Mouse (Mus musculus): ENCODE measurements around the gene Rpusd1. TPM values are rescaled to one million over a fixed set of nuclear protein-coding genes. Genes with fewer than 3 reads are reported as not detected.
"Not testable (repeated sequence)": the region's sequence is repeated elsewhere in the genome, so short reads cannot be mapped to it uniquely, and the experiment has no call there.

Gene Rpusd1
- total RNA-seq, 2 experiments from 2014 or later, result 5.4 to 6.6 TPM

DNA sequence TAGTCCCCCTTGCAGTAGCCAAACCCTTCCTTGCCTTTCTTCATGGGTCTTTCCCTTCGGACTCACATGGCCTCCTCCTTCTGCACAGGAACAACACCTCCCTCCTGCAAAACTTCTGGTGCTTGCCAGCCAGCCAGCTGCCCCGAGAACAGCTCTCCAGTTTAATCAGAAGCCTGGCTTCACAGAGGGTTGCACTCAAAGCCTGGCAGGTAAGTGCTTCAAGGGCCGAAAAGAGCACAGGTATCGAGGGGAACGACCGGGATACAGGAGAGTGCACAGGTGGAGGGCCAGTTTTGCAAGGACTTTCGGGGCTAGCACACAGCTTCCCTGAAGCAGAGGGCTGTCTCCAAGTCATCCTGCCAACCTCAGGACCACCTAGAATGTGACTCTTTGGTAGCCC, 11.4 kb downstream of the Rpusd1 start:
- no peak for DNase-seq

DNA sequence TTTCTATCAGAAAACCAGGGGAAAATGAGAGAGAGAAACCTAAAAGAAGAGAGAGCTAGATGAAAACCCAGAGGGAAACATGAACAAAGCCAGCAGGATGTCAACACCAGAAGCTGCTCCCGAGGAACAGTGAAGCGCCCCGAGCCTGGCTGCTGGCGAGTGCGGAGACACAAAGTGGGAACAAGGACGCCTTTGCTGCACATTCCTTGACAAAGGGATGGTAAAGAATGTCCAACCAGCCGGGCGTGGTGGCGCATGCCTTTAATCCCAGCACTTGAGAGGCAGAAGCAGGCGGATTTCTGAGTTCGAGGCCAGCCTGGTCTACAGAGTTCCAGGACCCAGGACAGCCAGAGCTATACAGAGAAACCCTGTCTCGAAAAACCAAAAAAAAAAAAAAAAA, 14.0 kb downstream of the Rpusd1 start:
- DNase-seq, result not testable (repeated sequence)

DNA sequence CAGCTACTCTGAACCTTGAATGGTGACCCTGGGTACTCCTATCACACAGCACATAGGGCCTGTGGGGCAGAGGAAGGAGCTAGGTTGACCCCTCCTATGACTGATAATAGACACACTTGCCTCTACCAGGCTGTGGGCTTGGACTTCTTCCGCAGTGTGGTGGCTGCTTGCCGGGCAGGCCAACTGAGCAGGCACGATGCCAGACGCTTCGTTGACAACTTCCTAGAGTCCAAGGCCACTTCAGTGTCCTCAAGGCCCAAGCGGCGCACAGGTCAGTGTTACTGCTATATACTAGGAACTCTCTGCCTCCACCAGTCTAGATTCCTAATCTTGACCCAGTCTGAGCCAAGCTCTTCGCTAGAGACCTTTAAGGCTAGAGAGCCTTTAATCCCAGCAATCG, 16.4 kb downstream of the Rpusd1 start:
- DNase-seq, result no peak

DNA sequence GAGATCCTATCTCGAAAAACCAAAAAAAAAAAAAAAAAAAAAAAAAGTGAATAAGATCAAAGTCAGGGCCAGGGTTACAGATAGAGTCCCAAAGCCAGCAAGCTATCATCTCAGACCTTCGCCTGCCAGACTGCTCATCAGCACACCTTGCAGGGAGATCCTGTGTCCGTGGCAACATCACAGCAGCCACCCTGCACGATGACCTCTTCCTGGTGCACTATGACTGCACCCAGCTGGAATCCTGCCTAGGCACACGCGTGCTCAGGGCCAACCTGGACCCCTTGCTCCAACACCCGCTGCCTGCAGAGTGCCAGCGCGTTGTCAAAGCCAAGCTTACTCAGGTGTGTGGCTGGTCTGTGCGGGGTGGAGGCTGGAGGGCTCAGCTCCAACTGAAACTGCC, 16.8 kb downstream of the Rpusd1 start:
- DNase-seq, result no peak

DNA sequence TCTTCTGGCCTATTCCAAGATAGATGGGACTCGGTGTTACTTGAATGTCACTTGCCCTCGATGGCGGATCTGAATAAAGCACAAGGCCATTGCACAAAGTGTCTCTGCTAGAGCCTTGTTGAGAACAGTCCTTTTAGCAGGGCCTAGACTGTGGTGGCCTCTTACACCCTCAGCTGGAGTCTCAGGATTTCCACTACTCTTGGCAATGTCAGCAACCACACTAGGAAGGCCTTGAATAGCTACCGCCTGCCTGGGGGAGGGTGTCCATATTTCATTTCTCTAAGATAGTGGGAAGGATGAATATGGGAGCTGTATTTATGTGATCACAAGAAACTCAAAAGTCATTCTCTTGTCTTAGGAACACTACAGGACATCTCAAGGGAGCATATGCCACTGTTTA, 20.8 kb downstream of the Rpusd1 start:
- DNase-seq, result no peak

DNA sequence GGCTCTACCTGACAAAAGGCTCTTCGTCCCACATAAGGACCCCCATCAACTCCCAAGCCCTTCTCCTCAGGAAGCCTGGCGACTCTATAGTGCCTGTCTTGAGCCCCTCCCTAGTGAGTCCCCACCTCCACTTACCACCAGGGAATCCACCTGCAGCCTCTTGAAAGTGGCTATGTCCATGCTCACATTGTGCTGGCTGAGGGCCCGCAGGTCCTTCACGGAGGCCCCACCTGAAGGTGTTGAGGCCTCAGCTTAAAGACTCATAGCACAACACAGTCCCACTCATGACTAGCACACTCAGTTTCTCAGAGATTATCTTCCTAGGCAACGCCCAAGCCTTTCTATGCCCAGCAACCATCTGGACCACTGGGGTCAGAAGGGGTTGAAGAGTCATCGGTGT, 21.8 kb downstream of the Rpusd1 start:
- DNase-seq, result no peak

DNA sequence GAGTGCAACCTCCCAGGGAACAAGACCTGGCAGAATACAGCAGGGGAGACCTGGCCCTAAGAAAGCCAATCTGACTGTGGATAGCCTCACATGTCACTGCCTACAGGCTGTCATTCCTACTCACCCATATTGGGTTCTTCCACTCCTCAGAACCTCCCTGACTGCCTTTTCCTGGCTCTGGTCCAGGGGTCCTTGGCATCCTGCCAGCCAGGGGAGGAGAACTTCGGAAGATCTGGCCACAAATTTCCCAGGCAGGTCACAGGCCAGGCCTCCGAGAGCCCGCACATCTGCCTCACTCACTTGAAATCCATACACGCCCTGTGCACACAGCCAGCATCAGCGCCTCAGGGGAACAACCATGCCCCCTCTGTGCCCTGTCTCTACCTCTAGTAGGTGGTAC, 24.0 kb downstream of the Rpusd1 start:
- peak; percentile 80 for DNase-seq

DNA sequence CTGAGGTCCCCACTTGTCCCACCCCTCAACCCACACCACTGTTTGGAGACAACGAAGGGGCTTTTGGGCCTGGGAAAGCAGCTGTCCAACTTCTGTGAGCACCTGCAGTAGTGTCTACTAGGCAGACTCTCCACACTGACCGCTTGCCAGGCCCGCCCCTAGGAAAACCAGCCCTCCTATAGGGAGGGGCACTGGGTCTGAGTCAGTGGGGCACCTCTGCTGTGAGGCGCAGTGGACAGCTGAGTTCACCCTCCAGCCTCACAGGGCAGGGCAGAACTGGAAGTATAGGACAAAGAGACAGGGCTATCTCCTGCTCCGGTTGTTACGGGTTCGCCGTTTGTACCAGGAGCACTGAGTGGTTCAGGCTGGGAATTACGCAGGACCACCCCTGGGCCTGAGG, 26.8 kb downstream of the Rpusd1 start, which contains the start of gene Msln:
Msln (minus strand) TSS at position 138 of the 400 bp plus-strand sequence.
- DNase-seq, result no peak

DNA sequence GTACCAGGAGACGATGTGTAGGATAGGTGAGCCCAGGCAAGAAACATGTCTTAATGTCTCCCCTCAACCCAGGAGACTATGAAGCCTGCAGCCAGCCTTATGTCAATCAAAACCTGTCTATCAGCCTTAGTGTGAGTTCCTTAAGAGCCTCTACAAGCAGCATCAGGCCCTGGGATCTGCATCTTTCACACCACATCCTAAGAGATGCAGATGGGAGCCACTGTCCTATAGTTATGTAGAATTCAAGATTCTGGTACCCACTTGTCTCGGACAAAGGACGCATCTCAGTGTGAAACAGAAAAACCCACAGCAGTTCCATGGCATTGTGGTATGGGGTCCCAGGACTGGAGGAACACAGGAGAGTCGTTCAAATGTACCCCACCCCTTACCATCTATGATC, 27.6 kb downstream of the Rpusd1 start:
- DNase-seq, result no peak

DNA sequence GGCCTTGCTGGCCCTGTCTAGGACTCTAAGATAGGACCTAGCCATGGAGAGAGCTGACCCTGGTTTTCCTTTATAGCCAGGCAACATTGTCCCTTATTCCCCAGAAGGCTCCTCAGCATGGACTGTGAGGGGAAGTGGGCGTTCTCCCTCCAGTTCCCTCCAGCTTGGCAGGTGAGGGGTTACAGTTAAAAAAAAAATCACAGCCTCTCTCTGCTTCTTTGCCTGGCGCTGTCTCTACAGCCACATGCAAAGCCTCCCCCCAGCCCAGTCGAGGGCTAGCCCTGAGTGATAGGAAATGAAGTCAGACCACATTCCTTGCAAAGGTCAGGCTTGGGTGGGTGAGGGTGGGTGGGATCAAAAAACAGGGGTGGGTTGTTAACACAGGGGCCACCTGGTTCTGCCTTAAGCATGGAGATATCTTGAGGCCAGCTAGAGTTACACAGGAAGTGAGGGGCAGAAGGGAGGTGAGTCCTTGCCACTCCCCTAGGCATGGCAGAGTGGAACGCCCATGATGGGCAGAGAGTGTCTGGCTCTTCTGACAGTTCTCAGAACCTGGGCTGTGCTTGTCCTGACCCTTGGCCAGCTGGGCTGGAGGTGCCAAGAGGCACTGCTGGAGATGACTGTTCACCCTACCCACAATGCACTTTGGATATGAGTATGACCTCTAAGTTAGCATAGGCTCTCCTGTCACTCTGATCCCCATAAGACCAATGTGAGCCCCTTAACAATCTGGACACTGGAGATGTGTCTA, 28.3 kb downstream of the Rpusd1 start:
- no peak for DNase-seq

DNA sequence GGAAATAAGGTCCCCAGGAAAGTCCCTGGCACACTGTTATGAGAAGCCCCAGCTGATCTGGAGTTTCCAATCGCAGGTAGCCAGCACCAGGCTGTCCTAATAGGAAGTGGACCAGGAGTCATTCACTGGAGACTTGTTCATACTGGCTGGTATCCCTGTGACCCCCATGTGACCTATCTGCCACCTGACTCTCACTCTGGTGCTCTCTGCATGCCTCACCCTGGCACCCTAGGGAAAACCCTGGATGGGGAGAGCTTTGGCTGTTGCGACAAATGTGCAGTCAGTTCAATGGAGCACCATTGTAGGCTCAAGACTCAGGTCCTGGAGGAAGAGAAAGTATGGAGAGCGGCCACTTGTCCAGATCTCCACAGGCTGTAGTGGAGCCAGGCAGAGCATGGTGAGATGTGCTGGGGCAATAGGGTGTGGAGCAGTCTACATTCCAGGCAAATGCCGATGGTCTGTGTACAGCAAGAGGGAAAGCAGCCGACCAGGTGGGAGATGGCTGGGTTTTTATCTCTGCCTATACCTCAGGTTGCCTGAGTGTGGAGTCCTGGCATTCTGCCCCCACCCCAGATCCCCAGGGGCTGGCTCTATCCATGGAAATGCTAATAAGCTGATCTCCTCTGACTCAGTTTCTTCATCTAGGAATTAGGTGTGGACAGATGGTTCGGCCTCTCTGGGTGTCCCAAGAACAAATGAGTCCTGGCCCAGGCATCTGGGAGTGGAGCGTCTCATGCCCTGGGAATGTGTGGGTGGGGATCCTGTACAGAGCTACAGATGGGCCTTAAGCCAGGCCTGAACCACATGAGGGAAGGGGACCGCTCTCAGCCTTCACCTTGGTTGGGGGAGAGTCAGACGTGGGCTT, 29.1 kb downstream of the Rpusd1 start:
- DNase-seq, result no peak

DNA sequence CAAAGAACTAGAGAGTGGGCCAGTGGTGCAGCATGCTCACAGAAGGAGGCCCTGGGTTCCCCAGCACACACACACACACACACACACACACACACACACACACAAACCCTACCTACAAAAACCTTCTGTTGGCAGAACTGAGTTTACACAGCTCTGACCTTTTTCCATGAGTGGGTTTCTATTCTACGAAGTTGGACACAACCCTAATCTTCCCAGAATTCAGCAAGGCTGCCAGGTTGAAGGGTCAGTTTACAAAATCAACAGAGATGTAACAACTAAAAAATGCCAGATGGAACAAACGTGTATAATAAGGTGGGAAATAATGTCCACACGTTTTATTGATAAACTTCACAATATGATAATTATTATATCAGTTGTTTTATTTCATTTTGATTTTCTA, 30.2 kb downstream of the Rpusd1 start:
- DNase-seq, result no peak

DNA sequence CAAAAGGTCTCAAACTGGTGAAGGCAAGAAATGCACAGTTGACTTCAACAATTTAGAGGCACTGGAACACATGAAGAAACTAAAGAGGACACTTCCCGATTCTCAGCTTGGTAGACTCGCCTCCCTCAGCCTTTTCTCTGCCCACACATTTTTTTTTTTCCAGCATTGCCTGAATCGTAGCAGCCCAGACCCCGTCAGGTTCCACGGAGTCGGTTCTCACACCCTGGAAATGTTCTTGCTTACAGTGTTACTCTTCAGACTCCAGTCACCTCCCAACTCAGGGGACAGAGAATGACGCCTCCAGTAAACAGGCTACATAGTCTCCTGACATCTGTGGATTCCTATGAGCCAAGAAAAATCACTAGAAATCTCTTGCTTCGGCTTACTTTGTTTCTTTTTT, 32.7 kb downstream of the Rpusd1 start:
- no peak for DNase-seq

DNA sequence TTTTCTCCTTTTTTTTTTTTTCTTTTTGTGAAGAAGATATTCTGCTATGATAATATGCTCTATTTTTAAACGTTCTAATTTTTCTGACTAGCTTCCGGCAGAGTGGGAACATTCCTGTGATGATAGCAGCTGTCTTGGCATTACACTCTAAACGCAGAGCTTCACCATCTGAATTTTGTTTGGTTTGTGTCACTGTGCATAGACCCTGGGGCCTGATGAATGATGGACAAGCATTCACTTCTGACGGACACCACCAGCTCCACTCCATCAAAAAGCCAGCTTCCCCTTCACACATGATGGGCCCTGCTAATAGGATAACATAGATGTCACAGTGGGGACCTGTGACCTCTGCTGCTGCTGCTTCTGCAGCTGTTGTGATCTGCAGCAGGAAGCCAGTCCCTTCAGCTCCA, 34.1 kb downstream of the Rpusd1 start:
- no peak for DNase-seq

DNA sequence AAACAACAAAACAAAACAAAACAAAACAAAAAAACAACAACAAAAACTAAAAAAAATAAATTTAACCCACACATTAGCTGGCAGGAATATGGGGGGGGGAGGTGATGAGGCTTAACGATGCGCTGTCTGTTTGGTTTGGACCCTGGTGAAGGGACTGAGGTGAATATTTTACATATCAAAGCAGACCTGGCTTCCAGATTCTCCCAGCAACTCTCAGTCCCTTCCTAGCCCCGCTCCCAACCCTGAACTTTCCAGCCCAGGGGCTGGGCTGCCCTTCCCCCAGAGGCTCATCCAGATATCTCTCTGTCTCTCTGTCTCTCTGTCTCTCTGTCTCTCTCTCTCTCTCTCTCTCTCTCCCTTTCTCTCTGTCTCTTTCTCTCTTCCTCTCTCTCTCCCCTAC, 35.1 kb downstream of the Rpusd1 start:
- DNase-seq, result no peak

DNA sequence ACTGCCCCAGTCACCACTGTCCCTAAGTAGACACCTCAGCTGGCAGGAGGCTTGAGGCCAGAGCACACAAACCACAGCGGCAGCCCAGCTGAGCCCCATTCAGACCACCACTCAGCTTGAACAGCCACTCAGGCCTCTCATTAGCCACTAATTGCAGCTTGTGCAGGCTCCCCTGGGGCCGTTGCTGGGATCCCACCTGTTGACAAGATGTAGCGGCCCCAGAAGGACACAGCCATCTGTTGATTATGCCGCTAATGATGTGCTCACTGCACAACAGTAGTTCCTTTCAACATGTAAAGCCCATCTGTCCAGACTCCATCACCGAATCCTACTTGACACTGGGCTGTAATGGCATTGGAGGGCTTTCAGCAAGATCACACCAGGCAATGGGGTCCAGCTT, 38.4 kb downstream of the Rpusd1 start:
- no peak for DNase-seq

DNA sequence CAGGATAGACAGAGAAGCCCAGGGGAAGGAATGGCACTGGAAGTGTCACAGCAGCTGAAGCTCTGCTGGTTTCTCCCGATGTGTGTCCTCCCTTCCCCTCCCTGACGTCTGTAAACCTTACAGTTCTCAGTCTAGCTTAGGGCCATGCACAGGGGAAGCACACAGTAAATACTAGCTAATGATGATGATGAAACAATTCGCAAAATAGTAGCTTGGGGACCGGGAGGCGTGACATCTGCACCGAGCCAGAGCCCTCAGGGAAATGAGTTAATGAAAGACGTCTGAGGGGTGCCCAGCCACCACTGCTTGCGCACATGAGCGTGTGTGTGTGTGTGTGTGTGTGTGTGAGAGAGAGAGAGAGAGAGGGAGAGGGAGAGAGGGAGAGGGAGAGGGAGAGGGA, 41.9 kb downstream of the Rpusd1 start:
- no peak for DNase-seq

DNA sequence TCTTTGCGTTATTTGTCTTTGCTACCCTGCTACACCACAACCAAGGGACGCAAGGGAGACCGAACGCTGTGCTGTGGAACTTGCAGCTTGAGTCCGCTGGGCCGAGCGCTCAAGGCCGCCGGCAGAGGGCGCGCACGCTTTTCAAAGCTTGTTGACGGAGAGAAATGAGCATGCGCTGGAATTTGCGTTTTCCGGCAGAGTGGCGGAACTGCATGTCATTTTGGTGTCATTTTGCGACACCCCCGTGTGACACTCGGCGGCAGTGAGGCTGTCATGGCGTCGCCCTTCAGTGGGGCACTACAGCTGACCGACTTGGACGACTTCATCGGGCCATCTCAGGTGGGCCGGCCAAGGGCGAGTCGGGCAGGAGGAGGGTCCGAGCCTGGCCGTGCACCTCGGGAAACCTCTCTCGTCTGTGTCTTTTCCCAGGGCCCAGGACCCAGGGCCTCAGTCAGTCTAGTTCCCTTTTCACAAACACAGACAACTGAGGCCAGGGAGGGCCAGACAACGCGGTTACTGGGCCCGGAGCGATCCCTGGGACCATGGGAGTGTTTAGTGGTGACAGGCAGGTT, 46.2 kb downstream of the Rpusd1 start, which contains the start of gene Narfl:
Narfl (plus strand) TSS at position 228 of the 572 bp plus-strand sequence.
- DNase-seq, result peak; percentile 99

DNA sequence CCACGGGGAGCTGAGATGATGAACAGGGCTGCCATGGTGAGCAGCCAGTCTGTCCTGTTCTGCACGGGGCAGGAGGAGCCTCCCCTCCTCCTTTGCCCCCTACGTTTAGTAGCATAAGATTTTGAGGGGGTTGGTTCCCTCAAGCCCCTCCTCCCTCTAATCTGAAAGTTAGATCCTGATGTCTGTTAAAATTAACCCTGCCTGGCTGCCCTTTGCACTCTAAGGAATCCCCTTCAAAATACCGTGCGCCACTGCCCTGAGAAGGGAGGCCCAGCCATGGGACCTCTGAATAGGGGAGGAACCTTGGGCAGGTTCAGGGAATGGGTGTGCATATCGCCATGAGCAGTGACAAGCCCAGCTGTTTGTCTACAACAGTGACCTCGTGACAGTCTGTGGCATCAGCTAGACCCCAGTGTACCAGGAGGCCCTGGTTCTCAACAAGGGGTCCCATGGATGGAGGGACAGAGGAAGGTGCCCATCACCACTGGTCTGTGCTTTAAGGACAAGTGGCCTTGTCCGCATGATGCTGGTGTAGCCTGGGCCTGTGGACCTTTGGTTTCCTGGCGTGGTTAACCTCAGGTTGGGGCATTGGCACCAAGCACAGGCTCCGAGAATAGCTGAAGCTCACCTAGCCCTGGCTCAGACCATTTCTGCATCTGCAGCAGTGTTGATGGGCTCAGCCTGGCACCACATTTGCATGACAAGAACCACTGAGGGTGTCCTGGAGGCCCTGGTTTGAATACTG, 48.0 kb downstream of the Rpusd1 start:
- no peak for DNase-seq

DNA sequence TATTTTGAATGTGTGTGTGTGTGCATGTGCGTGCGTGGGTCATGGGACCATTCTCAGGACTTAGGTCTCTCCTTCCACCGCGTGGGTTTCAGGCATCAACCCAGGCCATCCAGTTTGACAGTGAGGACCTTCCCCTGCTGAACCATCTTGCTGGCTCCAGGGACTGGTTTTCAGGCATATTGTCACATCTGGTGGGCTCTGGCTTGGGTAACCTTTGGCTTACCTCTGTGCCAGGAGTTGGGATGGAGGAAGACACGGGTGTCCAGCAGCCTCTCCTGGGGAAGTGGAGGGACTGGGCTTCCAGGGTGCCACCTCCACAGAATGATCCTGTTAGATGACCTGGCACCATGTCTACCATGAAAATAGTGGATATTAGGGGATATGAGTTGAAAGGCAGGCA, 50.5 kb downstream of the Rpusd1 start:
- no peak for DNase-seq

All from heart, postnatal 4 days (tissue).